Mouse (Mus musculus): ENCODE results near the gene Cyp2d10. TPM values are rescaled to one million over a fixed set of nuclear protein-coding genes. Genes with fewer than 3 reads are reported as not detected.

Cyp2d10 gene
- polyA plus RNA-seq, 1 experiment from 2014 or later, result not detected

Small RNA genes within 50 kb of the gene (microRNA-seq; reads per million reads assigned to microRNA genes)
- gene Gm25990, result not detected
- not detected for gene Gm27331
- not detected for gene Gm27622
- not detected for gene Mir7684

Other genes with a start within 250 kb of the Cyp2d10 start
- 0.29 and 0.46 TPM in 2 replicates for gene Shisa8, start 194.4 kb downstream of the Cyp2d10 start, polyA plus RNA-seq (2016; fragmentation: Nextera tagmentation; extraction: Ambion mirVana)
- gene Tnfrsf13c, start 182.8 kb downstream of the Cyp2d10 start, polyA plus RNA-seq (2016; fragmentation: Nextera tagmentation; extraction: Ambion mirVana), result 0.10 and 0.22 TPM in 2 replicates
- gene Cenpm, start 162.4 kb downstream of the Cyp2d10 start, polyA plus RNA-seq (2016; fragmentation: Nextera tagmentation; extraction: Ambion mirVana), result 45.5 and 45.8 TPM in 2 replicates
- gene 1500009C09Rik, start 154.8 kb downstream of the Cyp2d10 start, polyA plus RNA-seq (2016; fragmentation: Nextera tagmentation; extraction: Ambion mirVana), result 1.7 and 3.2 TPM in 2 replicates
- gene Sept3, start 132.3 kb downstream of the Cyp2d10 start, polyA plus RNA-seq (2016; fragmentation: Nextera tagmentation; extraction: Ambion mirVana), result 235 and 268 TPM in 2 replicates
- gene Wbp2nl, start 108.2 kb downstream of the Cyp2d10 start, polyA plus RNA-seq (2016; fragmentation: Nextera tagmentation; extraction: Ambion mirVana), result not detected in 2 replicates
- 24.8 and 27.1 TPM in 2 replicates for gene Naga, start 68.3 kb downstream of the Cyp2d10 start, polyA plus RNA-seq (2016; fragmentation: Nextera tagmentation; extraction: Ambion mirVana)
- gene Pheta2, start 68.3 kb downstream of the Cyp2d10 start, polyA plus RNA-seq (2016; fragmentation: Nextera tagmentation; extraction: Ambion mirVana), result 3.6 and 4.0 TPM in 2 replicates
- gene Smdt1, start 68.2 kb downstream of the Cyp2d10 start, polyA plus RNA-seq (2016; fragmentation: Nextera tagmentation; extraction: Ambion mirVana), result 285 and 313 TPM in 2 replicates
- gene Ndufa6, start 52.9 kb downstream of the Cyp2d10 start, polyA plus RNA-seq (2016; fragmentation: Nextera tagmentation; extraction: Ambion mirVana), result 302 and 313 TPM in 2 replicates
- 2.2 and 2.9 TPM in 2 replicates for gene Cyp2d22, start 26.9 kb downstream of the Cyp2d10 start, polyA plus RNA-seq (2016; fragmentation: Nextera tagmentation; extraction: Ambion mirVana)
- gene Cyp2d11, start 13.2 kb downstream of the Cyp2d10 start, polyA plus RNA-seq (2016; fragmentation: Nextera tagmentation; extraction: Ambion mirVana), result not detected in 2 replicates
- not detected in 2 replicates for gene Cyp2d9, start 26.2 kb upstream of the Cyp2d10 start, polyA plus RNA-seq (2016; fragmentation: Nextera tagmentation; extraction: Ambion mirVana)
- not detected in 2 replicates for gene Cyp2d12, start 147.9 kb upstream of the Cyp2d10 start, polyA plus RNA-seq (2016; fragmentation: Nextera tagmentation; extraction: Ambion mirVana)
- not detected in 2 replicates for gene Cyp2d34, start 213.8 kb upstream of the Cyp2d10 start, polyA plus RNA-seq (2016; fragmentation: Nextera tagmentation; extraction: Ambion mirVana)